Mouse (Mus musculus): Measurements from ENCODE around the gene Tnr. TPM values are rescaled to one million over a fixed set of nuclear protein-coding genes. Genes with fewer than 3 reads are reported as not detected.

Tnr gene
- total and polyA plus RNA-seq, 3 experiments, result not detected

DNA sequence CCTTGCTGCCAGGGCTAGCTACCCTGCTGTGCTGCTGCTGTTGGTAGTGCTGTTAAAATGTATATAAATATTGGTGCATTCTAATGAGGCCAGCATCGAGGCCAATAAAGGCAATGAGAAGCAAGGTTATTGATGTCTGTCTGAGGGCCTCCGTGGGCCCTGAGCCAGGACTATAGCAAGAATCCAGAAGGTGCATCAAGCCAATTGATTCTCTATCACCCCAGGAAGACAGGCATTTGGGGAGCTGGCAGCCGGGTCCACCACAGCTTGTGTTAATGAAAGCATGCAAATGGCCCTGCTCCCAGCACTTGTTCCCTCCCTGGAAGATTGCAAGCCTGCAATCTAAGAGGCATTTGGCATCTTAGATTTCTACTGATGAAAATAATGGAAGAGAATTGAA lies 54.8 kb downstream of the Tnr start:
- Histone ChIP-seq H3K4me3 (replicated peaks in 1 of 3; ENCODE audit: low read depth in 2 of 3, low read length in 2 of 3, poor library complexity in 1 of 3) (no peak overlapping the region), H3K27ac (ENCODE audit: insufficient read depth, low read depth) (no peak overlapping the region), H3K36me3 (replicated peaks in 1 of 2; ENCODE audit: control insufficient read depth in 1 of 2, insufficient read depth in 1 of 2, low read length in 1 of 2) (no peaks in the 10 kb centered on the region), H3K27me3 (replicated peaks) (peaks cover 90% of the 10 kb centered on the region), H3K9ac (ENCODE audit: insufficient read depth, low read depth) (no peak overlapping the region), H3K4me2 (ENCODE audit: insufficient read depth, low read depth, poor library complexity, severe bottlenecking) (no peak overlapping the region), H3K79me2 (replicated peaks; ENCODE audit: control insufficient read depth, extremely low read depth, insufficient read depth, poor library complexity, severe bottlenecking) (no peaks in the 10 kb centered on the region), H3K4me1 (ENCODE audit: control insufficient read depth in 1 of 2, insufficient read depth in 2 of 2) (no peaks in the 10 kb centered on the region), H3K9me3 (replicated peaks; ENCODE audit: low read length) (no peaks in the 10 kb centered on the region)
- no peak for DNase-seq (ENCODE audit: extremely low read depth)
- TF ChIP-seq BHLHE40 (IDR thresholded peaks at IDR 0.05; ENCODE audit: low read depth, low read length), result no peak
- TF ChIP-seq NELFE (IDR thresholded peaks at IDR 0.05; ENCODE audit: low read depth, low read length), result no peak
- TF ChIP-seq JUN (IDR thresholded peaks at IDR 0.05; ENCODE audit: insufficient read depth, low read depth, low read length), result no peak
- no peak for TF ChIP-seq PAX5 (IDR thresholded peaks at IDR 0.05; ENCODE audit: low read length)
- no peak for TF ChIP-seq ELF1 (IDR thresholded peaks at IDR 0.05; ENCODE audit: low read depth, low read length)
- TF ChIP-seq UBTF (IDR thresholded peaks at IDR 0.05; ENCODE audit: low read depth, low read length), result no peak
- TF ChIP-seq SMC3 (IDR thresholded peaks at IDR 0.05; ENCODE audit: low read depth, low read length), result no peak
- dilution Hi-C loops (cut with MboI; ENCODE audit: extremely low pct_ligation_motif_present, extremely low pct_unique_long_range_greater_than_20kb, low sequenced_read_pairs), result no loop called here
- in situ Hi-C loops (cut with MboI; ENCODE audit: low pct_ligation_motif_present, low pct_unique_long_range_greater_than_20kb, low sequenced_read_pairs), result no loop called here

GRCm38 (mm10) chr1:159580335-159580921 lies 56.9 kb downstream of the Tnr start:
- dilution Hi-C loops (cut with MboI; ENCODE audit: extremely low pct_ligation_motif_present, extremely low pct_unique_long_range_greater_than_20kb, low sequenced_read_pairs), result no loop called here
- no peak for TF ChIP-seq JUND (conservative IDR thresholded peaks at IDR 0.05; ENCODE audit: low read depth, low read length)
- TF ChIP-seq JUN (IDR thresholded peaks at IDR 0.05; ENCODE audit: insufficient read depth, low read depth, low read length), result no peak
- no peak for TF ChIP-seq TBP (conservative IDR thresholded peaks at IDR 0.05; ENCODE audit: low read depth, low read length)
- TF ChIP-seq ZNF384 (IDR thresholded peaks at IDR 0.05; ENCODE audit: low read depth, low read length), result no peak
- no peak for TF ChIP-seq NELFE (IDR thresholded peaks at IDR 0.05; ENCODE audit: low read depth, low read length)
- TF ChIP-seq ETS1 (conservative IDR thresholded peaks at IDR 0.05; ENCODE audit: low read depth, low read length), result no peak
- TF ChIP-seq PAX5 (IDR thresholded peaks at IDR 0.05; ENCODE audit: low read length), result no peak
- no peak for TF ChIP-seq E2F4 (IDR thresholded peaks at IDR 0.05; ENCODE audit: insufficient replicate concordance, low read depth, low read length)
- no peak for TF ChIP-seq ZMIZ1 (IDR thresholded peaks at IDR 0.05; ENCODE audit: low read depth, low read length)
- no peak overlapping the region for H3K27ac ChIP-seq (ENCODE audit: insufficient read depth, low read depth)

GRCm38 (mm10) chr1:159583877-159584276 lies 60.3 kb downstream of the Tnr start:
- no peaks in the 10 kb centered on the region for H3K4me1 ChIP-seq (ENCODE audit: control insufficient read depth in 1 of 2, insufficient read depth in 2 of 2)
- peaks cover 93% of the 10 kb centered on the region for H3K27me3 ChIP-seq (replicated peaks)
- no peaks in the 10 kb centered on the region for H3K9me3 ChIP-seq (replicated peaks; ENCODE audit: low read length)
- dilution Hi-C loops (cut with MboI; ENCODE audit: extremely low pct_ligation_motif_present, extremely low pct_unique_long_range_greater_than_20kb, low sequenced_read_pairs), result no loop called here
- H3K36me3 ChIP-seq (replicated peaks in 1 of 2; ENCODE audit: control insufficient read depth in 1 of 2, insufficient read depth in 1 of 2, low read length in 1 of 2), result no peaks in the 10 kb centered on the region
- in situ Hi-C loops (cut with MboI; ENCODE audit: low pct_ligation_motif_present, low pct_unique_long_range_greater_than_20kb, low sequenced_read_pairs), result no loop called here
- no peak overlapping the region for H3K4me3 ChIP-seq (replicated peaks in 1 of 3; ENCODE audit: low read depth in 2 of 3, low read length in 2 of 3, poor library complexity in 1 of 3)
- H3K79me2 ChIP-seq (replicated peaks; ENCODE audit: control insufficient read depth, extremely low read depth, insufficient read depth, poor library complexity, severe bottlenecking), result no peaks in the 10 kb centered on the region
- DNase-seq (ENCODE audit: extremely low read depth), result no peak
- H3K9ac ChIP-seq (ENCODE audit: insufficient read depth, low read depth), result no peak overlapping the region
- H3K27ac ChIP-seq (ENCODE audit: insufficient read depth, low read depth), result no peak overlapping the region
- TF ChIP-seq ZNF384 (IDR thresholded peaks at IDR 0.05; ENCODE audit: low read depth, low read length) (no peak), ZKSCAN1 (IDR thresholded peaks at IDR 0.05; ENCODE audit: borderline replicate concordance, low read depth, low read length) (no peak), POLR2AphosphoS2 (IDR thresholded peaks at IDR 0.05; ENCODE audit: low read depth, low read length) (no peak), ZMIZ1 (IDR thresholded peaks at IDR 0.05; ENCODE audit: low read depth, low read length) (no peak), HCFC1 (IDR thresholded peaks at IDR 0.05; ENCODE audit: low read depth, low read length) (no peak), E2F4 (IDR thresholded peaks at IDR 0.05; ENCODE audit: insufficient replicate concordance, low read depth, low read length) (no peak), POLR2A (IDR thresholded peaks at IDR 0.05; ENCODE audit: low read depth, low read length) (no peak), CHD1 (IDR thresholded peaks at IDR 0.05; ENCODE audit: low read depth, low read length) (no peak), RAD21 (IDR thresholded peaks at IDR 0.05; ENCODE audit: low read depth, low read length) (no peak), PAX5 (IDR thresholded peaks at IDR 0.05; ENCODE audit: low read length) (no peak)
- H3K4me2 ChIP-seq (ENCODE audit: insufficient read depth, low read depth, poor library complexity, severe bottlenecking), result no peak overlapping the region

More at GRCm38 (mm10) chr1:159580335-159580921, 56.9 kb downstream of the Tnr start:
- Histone ChIP-seq H3K27me3 (replicated peaks) (peaks cover 92% of the 10 kb centered on the region), H3K79me2 (replicated peaks; ENCODE audit: control insufficient read depth, extremely low read depth, insufficient read depth, poor library complexity, severe bottlenecking) (no peaks in the 10 kb centered on the region), H3K9me3 (replicated peaks; ENCODE audit: low read length) (no peaks in the 10 kb centered on the region), H3K4me1 (ENCODE audit: control insufficient read depth in 1 of 2, insufficient read depth in 2 of 2) (no peaks in the 10 kb centered on the region), H3K4me3 (replicated peaks in 1 of 3; ENCODE audit: low read depth in 2 of 3, low read length in 2 of 3, poor library complexity in 1 of 3) (no peak overlapping the region), H3K36me3 (replicated peaks in 1 of 2; ENCODE audit: control insufficient read depth in 1 of 2, insufficient read depth in 1 of 2, low read length in 1 of 2) (no peaks in the 10 kb centered on the region), H3K9ac (ENCODE audit: insufficient read depth, low read depth) (no peak overlapping the region), H3K4me2 (ENCODE audit: insufficient read depth, low read depth, poor library complexity, severe bottlenecking) (no peak overlapping the region)
- no peak for DNase-seq (ENCODE audit: extremely low read depth)
- in situ Hi-C loops (cut with MboI; ENCODE audit: low pct_ligation_motif_present, low pct_unique_long_range_greater_than_20kb, low sequenced_read_pairs), result no loop called here

All from CH12.LX (cell line).